Mouse (Mus musculus) small intestine, adult 2 months (tissue): Measurements from ENCODE around the gene Cfdp1.

Source experiments
- CTCF ChIP-seq: fragments of 200-500 bp; IDR thresholded peaks from 2 replicates; pipeline ENCODE4 v1.5.1; 2012; ENCODE audit warnings: low read depth, mild to moderate bottlenecking, control low read depth, inconsistent platforms, low read length, moderate library complexity, mixed read lengths; ENCODE audit not compliant: insufficient replicate concordance, insufficient read length; ENCODE audit errors: extremely low read depth
- POLR2A ChIP-seq: fragments of 200-500 bp; IDR thresholded peaks from 2 replicates; pipeline ENCODE4 v1.6.1; 2012; ENCODE audit warnings: low read depth, mild to moderate bottlenecking, control low read depth, inconsistent platforms, low read length, moderate library complexity

DNA sequence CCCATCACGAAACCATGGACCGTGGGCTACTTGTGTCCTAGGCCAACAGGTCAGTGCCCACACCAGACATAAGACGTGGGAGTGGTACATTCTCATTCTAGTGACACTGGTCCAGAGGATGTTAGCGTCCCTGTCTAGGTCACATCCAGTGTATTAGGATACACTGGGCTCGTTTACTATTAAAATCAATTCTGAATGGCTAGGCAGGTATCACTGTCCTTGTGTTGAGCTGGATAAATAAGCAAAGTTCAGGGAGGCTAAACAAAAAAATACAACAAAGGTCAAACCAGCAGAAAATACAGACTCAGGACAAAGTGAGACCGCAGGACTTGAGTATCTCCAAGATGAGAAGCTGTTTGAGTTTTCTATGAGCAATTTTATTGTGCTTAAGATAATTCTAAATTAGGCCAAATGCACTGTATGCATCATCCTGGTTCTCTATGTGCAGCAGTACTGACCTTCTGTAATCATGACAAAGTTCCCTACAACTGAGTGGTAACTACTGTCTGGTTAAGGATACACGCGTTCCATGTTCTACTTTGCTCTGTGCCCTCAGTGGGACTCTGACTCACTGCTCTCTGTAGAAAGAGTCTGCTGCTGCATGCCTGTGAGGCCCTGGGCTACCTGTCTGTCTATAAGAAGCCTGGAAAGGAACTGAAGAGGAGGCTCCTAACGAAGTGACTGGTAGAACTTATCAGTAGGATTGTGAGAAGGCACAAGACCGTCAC lies 73.2 kb downstream of the Cfdp1 start:
- TF ChIP-seq CTCF (no peak), POLR2A (no peak)
